Mouse (Mus musculus) hindbrain, postnatal 0 days (tissue): ENCODE measurements around the gene Slc16a12. TPM values are rescaled to one million over a fixed set of nuclear protein-coding genes. Genes with fewer than 3 reads are reported as not detected.
"Not testable (repeated sequence)": the region's sequence is repeated elsewhere in the genome, so short reads cannot be mapped to it uniquely, and the experiment has no call there.

ENCODE experiments used
- ATAC-seq: fragments of 200-750 bp; cut with Nextera tagmentation; 2 replicates; pipeline ENCODE4 v1.8.0; 2017; ENCODE audit warnings: mild to moderate bottlenecking, moderate TSS enrichment, moderate library complexity
- DNase-seq: peaks from one replicate; pipeline ENCODE4 v3.0.0-alpha.2; 2015; ENCODE audit warnings: low spot score
- H3K27ac ChIP-seq: fragments of 300-500 bp; sonication (generic); 2 replicates; pipeline ENCODE4 v1.5.1; 2014; ENCODE audit warnings: mild to moderate bottlenecking
- H3K27me3 ChIP-seq: fragments of 300-500 bp; sonication (generic); 2 replicates; pipeline ENCODE4 v1.6.1; 2014; ENCODE audit warnings: low read length, mixed read lengths; ENCODE audit not compliant: insufficient read depth
- H3K36me3 ChIP-seq: fragments of 300-500 bp; sonication (generic); 2 replicates; pipeline ENCODE4 v1.6.1; 2014; ENCODE audit warnings: low read length, mixed read lengths; ENCODE audit not compliant: insufficient read depth
- H3K4me1 ChIP-seq: fragments of 300-500 bp; sonication (generic); 2 replicates; pipeline ENCODE4 v1.6.1; 2014; ENCODE audit warnings: antibody characterized with exemption, low read length, mixed read lengths; ENCODE audit not compliant: insufficient read depth
- H3K4me2 ChIP-seq: fragments of 300-500 bp; sonication (generic); 2 replicates; pipeline ENCODE4 v1.6.1; 2014; ENCODE audit warnings: low read depth, mild to moderate bottlenecking, low read length, moderate library complexity, mixed read lengths
- H3K4me3 ChIP-seq: fragments of 300-500 bp; sonication (generic); 2 replicates; pipeline ENCODE4 v1.5.1; 2014; ENCODE audit warnings: low read length
- H3K9ac ChIP-seq: fragments of 300-500 bp; sonication (generic); replicated peaks from 2 replicates; pipeline ENCODE4 v1.6.1; 2014; ENCODE audit warnings: mild to moderate bottlenecking, low read length, moderate library complexity, mixed read lengths
- H3K9me3 ChIP-seq: fragments of 300-500 bp; sonication (generic); 2 replicates; pipeline ENCODE4 v1.6.1; 2016; ENCODE audit warnings: low read length, mixed read lengths
- CTCF ChIP-seq: IDR thresholded peaks from 2 replicates; pipeline ENCODE4 v1.5.1; 2016; ENCODE audit warnings: antibody characterized with exemption, control low read depth, low read depth
- WGBS: fragments of 180-500 bp; shearing (Covaris S2); extraction: QIAGEN DNeasy Blood & Tissue Kit; methylation state at CpG from one replicate; pipeline ENCODE4 v1.1.7; 2014; 5-methylcytosine and 5-hydroxymethylcytosine counted together
- polyA plus RNA-seq: library from polyadenylated mRNA; unstranded; fragments of >200 nt; fragmentation: Nextera tagmentation; extraction: Ambion mirVana; gene quantifications from 2 replicates; pipeline ENCODE4 v1.2.1, GENCODE M21; 2015
- total RNA-seq: library from RNA; depleted of rRNA; stranded (reverse); fragments of >200 nt; gene quantifications from 2 replicates; pipeline ENCODE4 v1.2.3, GENCODE M21; 2014

Gene Slc16a12
- total and polyA plus RNA-seq, 2 experiments from 2014 or later = 2.1 to 3.6 TPM

GRCm38 (mm10) chr19:34656511-34657298 is 90.4 kb downstream of the Slc16a12 start:
- Histone ChIP-seq H3K4me3 (no peak overlapping the region), H3K36me3 (no peaks in the 10 kb centered on the region), H3K9ac (no peak overlapping the region), H3K4me2 (no peak overlapping the region), H3K27ac (no peak overlapping the region), H3K9me3 (no peaks in the 10 kb centered on the region), H3K4me1 (no peaks in the 10 kb centered on the region), H3K27me3 (no peaks in the 10 kb centered on the region)
- WGBS = 36% methylated on average over 2 of the region's 2 CpGs
- no peak for TF ChIP-seq CTCF
- ATAC-seq (no peak), DNase-seq (no peak)

GRCm38 (mm10) chr19:34655227-34655805 is 91.8 kb downstream of the Slc16a12 start:
- no peak for ATAC-seq
- no peak for TF ChIP-seq CTCF
- Histone ChIP-seq H3K36me3 (no peaks in the 10 kb centered on the region), H3K9me3 (no peaks in the 10 kb centered on the region), H3K4me3 (no peak overlapping the region), H3K9ac (no peak overlapping the region), H3K4me2 (no peak overlapping the region), H3K27me3 (no peaks in the 10 kb centered on the region), H3K27ac (no peak overlapping the region), H3K4me1 (no peaks in the 10 kb centered on the region)
- DNase-seq = no peak
- WGBS = 90% methylated on average over 10 of the region's 10 CpGs

GRCm38 (mm10) chr19:34650997-34651396 is 96.1 kb downstream of the Slc16a12 start:
- Histone ChIP-seq H3K9me3 (no peaks in the 10 kb centered on the region), H3K27ac (no peak overlapping the region), H3K9ac (no peak overlapping the region), H3K36me3 (no peaks in the 10 kb centered on the region), H3K4me3 (no peak overlapping the region), H3K27me3 (no peaks in the 10 kb centered on the region), H3K4me1 (no peaks in the 10 kb centered on the region), H3K4me2 (no peak overlapping the region)
- ATAC-seq (no peak), DNase-seq (no peak)
- no peak for TF ChIP-seq CTCF
- WGBS = 93% methylated on average over 6 of the region's 6 CpGs

- WGBS = 84% methylated on average over 3 of the region's 3 CpGs
These were observed 96.8 kb downstream of the Slc16a12 start for GRCm38 (mm10) chr19:34650276-34650675.

GRCm38 (mm10) chr19:34647630-34648029 is 99.5 kb downstream of the Slc16a12 start:
- H3K27me3 ChIP-seq, H3K4me3 ChIP-seq, H3K4me2 ChIP-seq, H3K36me3 ChIP-seq, DNase-seq, ATAC-seq, H3K27ac ChIP-seq, H3K4me1 ChIP-seq, H3K9me3 ChIP-seq, H3K9ac ChIP-seq: not testable (repeated sequence)
- WGBS = 96% methylated on average over 6 of the region's 8 CpGs

More at GRCm38 (mm10) chr19:34650276-34650675, 96.8 kb downstream of the Slc16a12 start:
- no peak overlapping the region for H3K4me3 ChIP-seq
- H3K4me1 ChIP-seq = no peaks in the 10 kb centered on the region
- H3K27ac ChIP-seq = no peak overlapping the region
- H3K4me2 ChIP-seq = no peak overlapping the region
- ATAC-seq (no peak), DNase-seq (no peak)
- H3K27me3 ChIP-seq = no peaks in the 10 kb centered on the region
- no peak overlapping the region for H3K9ac ChIP-seq
- no peak for TF ChIP-seq CTCF
- H3K9me3 ChIP-seq = no peaks in the 10 kb centered on the region
- no peaks in the 10 kb centered on the region for H3K36me3 ChIP-seq

GRCm38 (mm10) chr19:34642616-34643015 is 104.5 kb downstream of the Slc16a12 start:
- no peaks in the 10 kb centered on the region for H3K4me1 ChIP-seq
- no peaks in the 10 kb centered on the region for H3K36me3 ChIP-seq
- no peak overlapping the region for H3K9ac ChIP-seq
- H3K9me3 ChIP-seq = no peaks in the 10 kb centered on the region
- no peak overlapping the region for H3K4me3 ChIP-seq
- no peak for ATAC-seq
- H3K27ac ChIP-seq = no peak overlapping the region
- no peaks in the 10 kb centered on the region for H3K27me3 ChIP-seq
- H3K4me2 ChIP-seq = no peak overlapping the region
- TF ChIP-seq CTCF = no peak
- 83% methylated on average over 5 of the region's 5 CpGs for WGBS
- no peak for DNase-seq

GRCm38 (mm10) chr19:34640623-34641022 is 106.5 kb downstream of the Slc16a12 start, which contains the start of the genes Ifit1bl2 and Ifit1:
Gene Ifit1bl2 (minus strand): TSS chr19:34640743.
Gene Ifit1 (plus strand): TSS chr19:34640871.
- no peaks in the 10 kb centered on the region for H3K27me3 ChIP-seq
- peak within 1 kb of the TSS; percentile 18; the same call in 1 of the 2 replicates for H3K4me2 ChIP-seq
- no peak for TF ChIP-seq CTCF
- no peak within 1 kb of the TSS for H3K4me3 ChIP-seq
- 64% methylated on average over 4 of the region's 4 CpGs for WGBS
- no peak for DNase-seq
- no peaks in the 10 kb centered on the region for H3K36me3 ChIP-seq
- H3K9ac ChIP-seq = no peak within 1 kb of the TSS
- H3K27ac ChIP-seq = no peak within 1 kb of the TSS
- no peaks in the 10 kb centered on the region for H3K4me1 ChIP-seq
- no peaks in the 10 kb centered on the region for H3K9me3 ChIP-seq
- ATAC-seq = no peak
